9 mouse cellular contexts compared by ENCODE assay signal in genomic region chr12:106479878-106480194, GRCm38 (mm10).
DNase-seq lines count a peak whose midpoint lies in the region; ATAC-seq and TF ChIP-seq lines count a peak whose summit lies in the region.
"Had no signal": no experiment of that assay in that cellular context is flagged by ENCODE, and none has a peak within 500 bp of the region (broad histone marks: within the 10 kb centered on the region; RNA-seq: fewer than 3 reads in every experiment).

No protein-coding gene starts in this region.

- H3K9me3 ChIP-seq in heart, embryonic 11.5 days (replicated peaks; ENCODE audit: control insufficient read depth, low read length), result no peaks in the 10 kb centered on the region
- no peaks in the 10 kb centered on the region for H3K9me3 ChIP-seq in E14TG2a.4 (ENCODE audit: low read length)
- no peaks in the 10 kb centered on the region for H3K9me3 ChIP-seq in hindbrain, embryonic 10.5 days
- H3K9me3 ChIP-seq in liver, embryonic 14.5 days (ENCODE audit: control insufficient read depth, low read length), result no peaks in the 10 kb centered on the region

- H3K27ac ChIP-seq in heart, embryonic 11.5 days (ENCODE audit: low read depth, low read length), result no peak overlapping the region
- H3K27ac ChIP-seq in hindbrain, embryonic 10.5 days, result no peak overlapping the region
- no peak overlapping the region for H3K27ac ChIP-seq in liver, embryonic 14.5 days

- H3K4me3 ChIP-seq in heart, embryonic 11.5 days (ENCODE audit: low read depth, low read length), result peak overlapping the region; percentile 14
- H3K4me3 ChIP-seq in E14TG2a.4 (replicated peaks; ENCODE audit: low read length), result peak overlapping the region; percentile 5
- H3K4me3 ChIP-seq in hindbrain, embryonic 10.5 days, result peak overlapping the region; percentile 48
- H3K4me3 ChIP-seq in liver, embryonic 14.5 days (ENCODE audit: insufficient read depth in 1 of 2, low read depth in 2 of 2, low read length in 2 of 2), result no peak overlapping the region

- no peak for ATAC-seq in heart, embryonic 11.5 days (replicated peaks; ENCODE audit: insufficient number of reproducible peaks, low FRiP score, low TSS enrichment)
- no peak for ATAC-seq in liver, embryonic 14.5 days (ENCODE audit: insufficient read depth)

- H3K27me3 ChIP-seq in heart, embryonic 11.5 days (ENCODE audit: control insufficient read depth, insufficient read depth, low read length), result peaks cover 61% of the 10 kb centered on the region
- peaks cover 33% of the 10 kb centered on the region for H3K27me3 ChIP-seq in E14TG2a.4 (ENCODE audit: insufficient read depth, low read length)
- H3K27me3 ChIP-seq in hindbrain, embryonic 10.5 days (ENCODE audit: insufficient read depth, poor library complexity, severe bottlenecking), result peaks cover 78% of the 10 kb centered on the region
- peaks cover 31% of the 10 kb centered on the region for H3K27me3 ChIP-seq in liver, embryonic 14.5 days (ENCODE audit: control insufficient read depth, insufficient read depth, low read length)

- 10% methylated on average over 6 of the region's 6 CpGs for WGBS in heart, embryonic 11.5 days (ENCODE audit: insufficient replicate concordance)
- WGBS in hindbrain, embryonic 10.5 days, result 3% methylated on average over 6 of the region's 6 CpGs
- WGBS in liver, embryonic 14.5 days (ENCODE audit: insufficient replicate concordance), result 9% methylated on average over 6 of the region's 6 CpGs

- peak overlapping the region; percentile 48 for H3K4me2 ChIP-seq in heart, embryonic 11.5 days
- peak overlapping the region; percentile 31 for H3K4me2 ChIP-seq in liver, embryonic 14.5 days (ENCODE audit: low read depth)

- DNase-seq in heart, postnatal 14 days, result no peak
- DNase-seq in hindbrain, embryonic 10.5 days (ENCODE audit: low spot score), result no peak
- DNase-seq in liver, embryonic 14.5 days (ENCODE audit: low read depth in 3 of 3, low spot score in 3 of 3), result no peak
- no peak for DNase-seq in frontal cortex, adult 2 months (ENCODE audit: extremely low spot score in 1 of 2, low spot score in 1 of 2)
- no peak for DNase-seq in T-cell, adult 2 months (ENCODE audit: low spot score)
- DNase-seq in MN1 (ENCODE audit: low spot score), result no peak
- DNase-seq: cerebellum, adult 11-12 months had no signal

- no peaks in the 10 kb centered on the region; the same call in 1 of the 2 replicates for H3K4me1 ChIP-seq in heart, embryonic 11.5 days (ENCODE audit: control insufficient read depth, insufficient read depth, low read length)
- peaks cover 95% of the 10 kb centered on the region for H3K4me1 ChIP-seq in E14TG2a.4 (replicated peaks; ENCODE audit: low read depth, low read length)
- peaks cover 73% of the 10 kb centered on the region for H3K4me1 ChIP-seq in hindbrain, embryonic 10.5 days (replicated peaks)
- H3K4me1 ChIP-seq in liver, embryonic 14.5 days (replicated peaks; ENCODE audit: control insufficient read depth in 2 of 2, insufficient read depth in 2 of 2, low read length in 1 of 2), result peaks cover 0 to under 1% of the 10 kb centered on the region in 2 experiments; a peak in 1 of 4 replicates

- H3K9ac ChIP-seq in heart, embryonic 11.5 days (ENCODE audit: low read depth, low read length), result no peak overlapping the region
- no peak overlapping the region for H3K9ac ChIP-seq in liver, embryonic 14.5 days (replicated peaks)

- intact Hi-C loops in heart, postnatal 14 days (cut with DNase I), result no loop called here

- no peaks in the 10 kb centered on the region for H3K36me3 ChIP-seq in heart, embryonic 11.5 days (ENCODE audit: control insufficient read depth, insufficient read depth, low read length)
- no peaks in the 10 kb centered on the region for H3K36me3 ChIP-seq in E14TG2a.4 (ENCODE audit: insufficient read depth, low read length)
- no peaks in the 10 kb centered on the region for H3K36me3 ChIP-seq in hindbrain, embryonic 10.5 days
- H3K36me3 ChIP-seq in liver, embryonic 14.5 days (replicated peaks; ENCODE audit: control insufficient read depth, insufficient read depth, low read depth), result no peaks in the 10 kb centered on the region

- no peak for TF ChIP-seq EP300 in liver, embryonic 14.5 days (IDR thresholded peaks at IDR 0.05; ENCODE audit: low read depth)

- no peak for TF ChIP-seq CTCF in E14TG2a.4 (conservative IDR thresholded peaks at IDR 0.05; ENCODE audit: low read length)
- no peak for TF ChIP-seq CTCF in liver, embryonic 14.5 days (IDR thresholded peaks at IDR 0.05; ENCODE audit: low read depth)

Comparison
In these comparisons a context has a peak if more than half of its experiments do, and no peak if none do; other contexts are left out.
1. H3K4me3 ChIP-seq: peak in heart, embryonic 11.5 days (single experiment), E14TG2a.4 (single experiment) and hindbrain, embryonic 10.5 days (single experiment); none in liver, embryonic 14.5 days (0 of 2).